Mouse (Mus musculus): Measurements from ENCODE around the gene Olfr161. TPM values are rescaled to one million over a fixed set of nuclear protein-coding genes. Genes with fewer than 3 reads are reported as not detected.
"Not testable (repeated sequence)": the region's sequence is repeated elsewhere in the genome, so short reads cannot be mapped to it uniquely, and the experiment has no call there.

Gene Olfr161
- total RNA-seq (2021) = not detected
- long read RNA-seq, experiment 1 = 0 reads
- long read RNA-seq, experiment 2 = 0 reads

DNA sequence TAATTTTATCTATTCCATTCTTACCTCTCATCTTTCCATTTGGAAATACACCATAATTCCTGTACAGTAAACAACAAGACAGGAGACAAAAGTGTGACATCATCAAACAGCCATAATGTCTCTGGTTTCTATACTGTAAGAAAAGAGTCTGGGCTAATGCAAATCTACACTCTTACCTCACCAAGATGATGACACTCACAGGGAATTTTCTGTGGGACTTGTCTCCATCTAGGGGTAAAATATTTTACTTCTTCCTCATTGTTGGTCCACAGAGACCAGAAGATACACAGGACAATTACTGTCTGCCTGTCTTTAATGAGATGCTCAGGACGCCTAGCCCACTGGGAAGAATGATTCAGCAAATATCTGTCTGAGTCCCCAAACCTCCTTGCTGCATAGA, at the start of gene Olfr161:
Olfr161 (plus strand) TSS at position 352 of the 400 bp plus-strand sequence.
- DNase-seq (ENCODE audit: extremely low spot score in 1 of 2, low spot score in 2 of 2) = no peak
- Histone ChIP-seq H3K4me3 (no peak within 1 kb of the TSS), H3K27ac (no peak within 1 kb of the TSS)
- intact Hi-C loops (cut with DNase I) = no loop called here
- no peak for TF ChIP-seq CTCF (IDR thresholded peaks at IDR 0.05)

DNA sequence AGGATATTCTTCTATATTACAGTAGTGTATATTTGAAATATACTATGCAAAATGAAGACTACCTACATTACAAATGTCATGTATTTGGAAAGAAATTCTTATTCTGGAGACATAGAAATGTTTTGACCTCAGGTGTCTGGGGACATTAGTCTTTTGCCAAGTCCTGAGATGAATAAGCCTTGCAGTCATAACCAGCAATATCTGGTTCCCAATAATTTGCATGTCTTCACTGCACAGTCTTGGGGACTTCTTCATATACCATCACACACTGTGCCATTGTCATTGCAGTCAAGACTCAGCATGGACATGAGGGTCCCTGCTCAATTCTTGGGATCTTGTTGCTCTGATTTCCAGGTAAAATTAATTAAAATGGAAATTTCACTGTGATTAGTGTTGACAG, 27.3 kb upstream of the Olfr161 start:
- no peak overlapping the region for H3K27ac ChIP-seq
- TF ChIP-seq CTCF (IDR thresholded peaks at IDR 0.05) = no peak
- no peak for DNase-seq (ENCODE audit: extremely low spot score in 1 of 2, low spot score in 2 of 2)
- no peak overlapping the region for H3K4me3 ChIP-seq
- intact Hi-C loops (cut with DNase I) = no loop called here

DNA sequence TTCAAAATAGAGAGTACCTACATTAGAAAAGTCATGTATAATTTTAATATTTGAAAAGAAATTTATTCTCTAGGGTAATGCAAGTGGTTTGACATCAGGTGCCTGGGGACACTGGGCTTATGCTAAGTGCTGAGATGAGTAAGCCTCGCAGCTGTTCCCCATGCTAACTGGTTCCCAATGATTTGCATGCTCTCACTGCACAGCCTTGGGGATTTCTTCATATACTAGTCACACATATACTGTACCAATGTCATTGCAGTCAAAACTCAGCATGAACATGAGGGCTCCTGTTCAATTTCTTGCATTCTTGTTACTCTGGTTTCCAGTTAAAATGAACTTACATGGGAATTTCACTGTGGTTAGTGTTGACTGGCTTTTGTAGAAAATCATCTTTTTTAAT, 13.2 kb upstream of the Olfr161 start:
- DNase-seq (ENCODE audit: extremely low spot score in 1 of 2, low spot score in 2 of 2); H3K27ac ChIP-seq; H3K4me3 ChIP-seq; intact Hi-C loops (cut with DNase I): not testable (repeated sequence)

DNA sequence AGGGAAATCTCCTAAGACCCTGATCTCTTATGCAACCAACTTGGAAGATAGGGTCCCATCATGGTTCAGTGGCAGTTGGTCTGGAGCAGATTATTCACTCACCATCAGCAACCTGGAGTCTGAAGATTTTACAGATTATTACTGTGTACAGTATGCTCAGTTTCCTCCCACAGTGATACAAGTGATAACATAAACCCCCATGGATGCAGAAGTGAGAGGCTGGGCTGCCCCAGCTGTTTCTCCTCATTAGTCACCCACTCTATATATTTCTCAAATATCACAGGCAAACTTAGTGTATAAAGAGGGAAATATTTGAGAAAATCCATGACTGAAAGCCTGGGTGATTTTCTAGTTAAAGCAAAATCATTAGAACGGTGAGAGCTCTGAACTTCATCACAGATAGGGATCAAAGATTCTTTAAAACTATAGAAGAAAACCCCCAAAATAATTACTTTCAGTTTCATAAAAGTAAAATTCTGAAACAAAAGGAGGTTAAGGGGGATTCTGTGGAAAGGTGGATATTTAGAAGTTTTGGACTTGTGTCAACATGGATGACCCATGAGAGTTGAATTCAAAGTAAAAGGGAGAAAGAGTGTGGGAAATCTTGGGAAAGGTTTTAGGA, 12.5 kb upstream of the Olfr161 start:
- H3K4me3 ChIP-seq; H3K27ac ChIP-seq; intact Hi-C loops (cut with DNase I); DNase-seq (ENCODE audit: extremely low spot score in 1 of 2, low spot score in 2 of 2): not testable (repeated sequence)

DNA sequence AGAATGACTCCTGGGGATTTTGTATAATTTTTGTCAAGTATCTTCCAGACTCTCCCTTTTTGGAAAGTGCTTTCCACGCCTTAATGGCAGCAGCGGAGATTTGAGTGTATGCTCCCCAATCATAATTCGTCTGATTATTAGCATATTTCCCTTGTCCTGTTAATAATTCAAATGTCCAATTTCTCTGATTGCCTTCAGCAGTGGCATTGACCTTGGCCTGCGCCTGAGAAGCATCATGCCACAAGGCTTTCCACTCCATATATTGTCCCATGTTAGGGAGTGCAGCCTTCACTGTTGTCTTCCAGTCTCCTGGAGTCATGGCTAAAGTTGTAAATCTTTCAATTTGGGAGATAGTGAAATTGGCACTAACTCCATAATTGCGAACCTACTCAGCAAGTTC, 40.5 kb downstream of the Olfr161 start:
- H3K4me3 ChIP-seq; DNase-seq (ENCODE audit: extremely low spot score in 1 of 2, low spot score in 2 of 2); intact Hi-C loops (cut with DNase I): not testable (repeated sequence)

DNA sequence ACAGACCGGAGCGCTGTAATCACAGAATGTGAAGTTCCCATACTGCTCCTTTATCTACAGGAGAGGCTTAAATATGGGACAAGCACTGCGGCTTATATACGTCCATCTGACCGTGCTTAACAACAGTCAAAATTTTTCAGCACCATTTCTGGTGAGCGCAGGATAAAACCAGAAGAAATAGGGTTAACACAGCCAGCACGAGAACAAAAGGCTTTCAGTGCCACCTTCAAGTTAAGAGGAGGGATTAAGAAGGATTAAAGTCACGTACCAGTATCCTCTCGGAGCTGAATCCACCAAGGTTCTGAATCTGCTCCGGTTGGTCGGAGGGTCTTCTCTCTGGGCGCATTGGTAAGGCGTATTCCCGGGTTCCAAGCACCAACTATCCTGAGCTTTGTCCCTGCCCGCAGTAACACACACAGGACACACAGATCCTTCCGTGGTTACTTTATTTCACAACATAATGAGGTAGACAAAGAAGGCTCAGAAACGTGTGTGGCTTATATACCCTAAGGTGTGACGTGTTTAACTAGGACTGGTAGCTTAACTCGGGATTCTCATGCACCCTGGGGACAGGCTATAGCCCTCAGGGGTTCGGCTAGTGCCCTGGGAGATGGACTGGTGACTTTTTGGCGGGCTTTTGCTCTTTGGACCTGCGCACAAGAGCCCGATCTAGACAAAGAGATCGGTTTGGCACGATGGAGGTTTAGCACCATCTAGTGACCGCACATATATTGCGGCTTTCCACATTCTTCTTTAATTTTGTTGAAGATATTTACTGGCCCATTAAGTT, 41.9 kb downstream of the Olfr161 start:
- H3K4me3 ChIP-seq; H3K27ac ChIP-seq; intact Hi-C loops (cut with DNase I); DNase-seq (ENCODE audit: extremely low spot score in 1 of 2, low spot score in 2 of 2): not testable (repeated sequence)

More for the DNA sequence above, 40.5 kb downstream of the Olfr161 start:
- not testable (repeated sequence) for H3K27ac ChIP-seq

Other genes starting within 250 kb of the Olfr161 start
- not detected for gene Mefv, start 127.1 kb downstream of the Olfr161 start, total RNA-seq (2021)
- 10 to 100 TPM; 18.5 to 18.7 TPM for gene Zfp263, start 153.1 kb downstream of the Olfr161 start, total RNA-seq (2021)
- gene Olfr15, start 239.8 kb downstream of the Olfr161 start, total RNA-seq (2021) = not detected

All from left cerebral cortex, adult 2 months (tissue).